Mouse (Mus musculus) olfactory bulb, adult 2 months (tissue): ENCODE measurements at regions not wholly inside any gene's neighbourhood (a gene's known extent, or its start where the extent isn't known, plus 50 kb on each side); places are given as distances from the start of the nearest gene placed in this dataset.
A peak's percentile ranks its signal among the peaks of the same experiment; 100 is the strongest.

Experiments
- H3K27ac ChIP-seq: fragments of 200-500 bp; 2 replicates; pipeline ENCODE4 v1.5.1; 2012; ENCODE audit warnings: low read depth, low read length; ENCODE audit not compliant: insufficient read depth
- H3K4me1 ChIP-seq: fragments of 200-500 bp; 2 replicates; pipeline ENCODE4 v1.6.1; 2012; ENCODE audit warnings: low read length; ENCODE audit not compliant: control insufficient read depth, insufficient read depth
- H3K4me3 ChIP-seq: fragments of 200-500 bp; 2 replicates; pipeline ENCODE4 v1.5.1; 2012; ENCODE audit warnings: mild to moderate bottlenecking, low read depth, low read length, moderate library complexity; ENCODE audit not compliant: insufficient read depth
- CTCF ChIP-seq: fragments of 200-500 bp; IDR thresholded peaks from 2 replicates; pipeline ENCODE4 v1.5.1; 2012; ENCODE audit warnings: low read depth, mild to moderate bottlenecking, low read length, moderate library complexity; ENCODE audit not compliant: insufficient read depth
- POLR2A ChIP-seq: fragments of 200-500 bp; IDR thresholded peaks from 2 replicates; pipeline ENCODE4 v1.6.1; 2012; ENCODE audit warnings: mild to moderate bottlenecking, low read depth, low read length, moderate library complexity; ENCODE audit not compliant: insufficient read depth
- WGBS: fragments of 180-500 bp; shearing (Covaris S2); methylation state at CpG from one replicate; pipeline ENCODE4 v1.1.7; 2018; 5-methylcytosine and 5-hydroxymethylcytosine counted together

DNA sequence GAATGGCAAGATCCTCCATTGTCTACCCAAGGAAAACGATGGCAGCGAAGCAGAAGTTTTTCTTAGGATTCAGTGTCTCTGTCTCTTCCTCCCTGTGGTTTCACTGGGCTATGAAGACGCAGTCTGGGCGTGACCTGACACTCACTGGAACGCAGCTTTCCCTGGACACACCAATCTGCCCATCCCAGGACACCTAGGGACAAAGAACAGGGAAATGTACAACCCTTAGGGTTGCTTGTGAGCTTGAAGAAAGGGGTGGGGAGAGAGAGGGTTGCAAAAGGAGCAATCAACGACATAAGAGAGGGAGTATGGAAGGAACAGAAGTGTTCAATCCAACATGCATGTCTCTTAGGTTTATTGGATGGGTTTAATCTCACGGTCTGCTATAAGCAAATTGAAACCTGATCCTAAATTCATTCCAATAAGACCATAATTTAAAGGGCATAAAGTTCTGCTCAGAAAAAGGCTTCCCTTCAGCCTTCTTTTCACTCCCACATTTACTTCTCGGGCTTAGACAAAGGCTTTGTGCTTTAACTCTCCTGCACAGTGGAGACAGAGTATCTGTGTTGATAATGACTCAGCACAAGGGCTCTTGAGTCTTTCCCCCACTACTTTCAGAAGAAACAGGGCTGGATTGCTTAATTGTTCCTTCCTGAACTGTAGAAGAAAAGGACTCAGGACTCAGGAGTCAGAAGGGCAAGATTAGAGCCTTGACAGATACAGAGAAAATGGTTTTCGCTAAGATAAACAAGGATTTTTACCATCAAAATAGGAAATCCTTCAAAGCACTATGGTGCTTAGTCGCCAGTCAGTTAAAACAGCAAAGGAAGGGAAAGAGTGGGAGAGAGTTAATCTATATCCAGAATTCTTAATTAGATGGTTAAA, 147.3 kb upstream of the Cited2 start:
- Histone ChIP-seq H3K4me1 (peaks cover 3% of the 10 kb centered on the region; the same call in 1 of the 2 replicates), H3K4me3 (no peak overlapping the region), H3K27ac (peak overlapping the region; percentile 56)
- TF ChIP-seq POLR2A (no peak), CTCF (no peak)
- 57% methylated on average over 10 of the region's 10 CpGs for WGBS

DNA sequence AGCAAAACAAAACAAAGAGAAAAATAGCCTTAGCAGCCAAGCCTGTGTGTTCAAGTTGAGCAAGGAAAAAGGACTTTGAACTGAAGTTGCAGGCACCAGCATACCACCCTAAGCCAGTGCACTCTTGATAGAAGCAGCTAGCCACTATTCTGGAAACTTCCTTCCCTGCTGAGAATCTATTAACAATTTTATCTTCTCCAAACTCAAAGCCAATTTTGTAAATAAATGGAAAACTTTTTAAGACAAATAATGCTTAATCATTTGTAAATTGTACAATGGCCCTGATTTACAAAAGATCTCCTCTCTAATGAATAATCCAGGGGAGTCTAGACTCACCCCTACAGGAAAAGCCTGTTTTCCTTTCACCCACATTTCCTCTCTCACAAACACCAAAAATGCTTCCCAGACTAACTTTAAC, 146.7 kb upstream of the Cited2 start:
- Histone ChIP-seq H3K4me1 (peaks cover 3% of the 10 kb centered on the region; the same call in 1 of the 2 replicates), H3K4me3 (no peak overlapping the region), H3K27ac (peak overlapping the region; percentile 56; the same call in 1 of the 2 replicates)
- TF ChIP-seq CTCF (no peak), POLR2A (no peak)

DNA sequence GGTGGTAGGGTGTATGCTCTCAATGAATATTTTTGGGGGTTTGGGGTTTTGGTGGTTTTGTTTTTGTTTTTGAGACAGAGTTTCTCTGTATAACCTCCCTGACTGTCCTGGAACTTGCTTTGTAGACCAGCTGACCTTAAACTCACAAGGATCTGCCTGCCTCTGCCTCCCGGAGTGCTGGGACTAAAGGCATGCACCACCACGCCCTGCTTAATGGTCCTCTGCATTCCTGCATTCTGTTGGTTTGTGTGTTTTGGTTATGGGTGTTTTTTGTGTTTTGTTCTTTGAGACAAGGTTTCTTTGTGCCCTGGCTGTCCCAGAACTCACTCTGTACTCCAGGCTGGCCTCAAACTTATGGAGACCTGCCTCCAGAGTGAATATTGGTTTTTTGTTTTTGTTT, 143.6 kb upstream of the Cited2 start:
- WGBS: 96% methylated on average over 2 of the region's 2 CpGs
- Histone ChIP-seq H3K27ac (no peak overlapping the region), H3K4me3 (no peak overlapping the region), H3K4me1 (peaks cover 3% of the 10 kb centered on the region; the same call in 1 of the 2 replicates)
- TF ChIP-seq CTCF (no peak), POLR2A (no peak)

DNA sequence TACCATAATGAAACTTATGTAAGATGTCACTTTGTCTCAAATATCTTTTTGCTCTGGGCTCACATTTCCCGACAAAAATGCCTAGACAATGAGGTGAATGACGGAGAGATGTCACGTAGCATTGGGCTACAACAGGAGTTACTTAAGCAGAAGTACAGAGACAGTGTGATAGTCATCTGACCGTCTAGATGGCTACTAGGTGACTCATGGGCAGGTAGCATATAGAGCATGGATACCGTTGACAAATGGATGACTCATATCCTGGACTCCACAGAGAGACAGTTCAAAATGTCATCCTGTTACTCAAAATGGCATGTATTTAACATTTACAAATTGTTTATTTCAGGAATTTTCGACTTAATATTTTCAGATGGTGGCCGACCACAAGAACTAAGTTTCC, 138.2 kb upstream of the Cited2 start:
- no peak overlapping the region for H3K27ac ChIP-seq
- 93% methylated on average over 7 of the region's 7 CpGs for WGBS
- H3K4me1 ChIP-seq: no peaks in the 10 kb centered on the region
- H3K4me3 ChIP-seq: no peak overlapping the region
- TF ChIP-seq CTCF (no peak), POLR2A (no peak)

DNA sequence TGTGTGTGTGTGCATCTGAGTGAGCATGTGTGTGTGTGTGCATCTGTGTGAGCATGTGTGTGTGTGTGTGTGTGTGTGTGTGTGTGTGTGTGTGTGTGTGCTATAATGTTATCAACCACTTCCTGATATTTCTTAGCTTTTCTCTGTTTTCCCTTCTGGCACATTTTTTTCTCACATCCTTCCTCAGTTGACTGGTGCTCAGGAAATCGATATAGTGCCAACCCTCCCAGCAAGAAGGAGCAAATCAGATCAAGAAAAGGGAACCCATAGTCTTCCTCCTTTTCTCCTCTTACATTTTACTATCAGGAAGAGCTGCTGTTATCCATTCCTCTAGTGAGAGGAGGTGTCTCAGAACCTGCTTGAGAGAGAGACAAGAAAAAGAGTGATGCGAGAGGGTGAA, 136.1 kb upstream of the Cited2 start:
- Histone ChIP-seq H3K4me1 (no peaks in the 10 kb centered on the region), H3K4me3 (no peak overlapping the region), H3K27ac (no peak overlapping the region)
- 93% methylated on average over 2 of the region's 2 CpGs for WGBS
- TF ChIP-seq POLR2A: no peak

DNA sequence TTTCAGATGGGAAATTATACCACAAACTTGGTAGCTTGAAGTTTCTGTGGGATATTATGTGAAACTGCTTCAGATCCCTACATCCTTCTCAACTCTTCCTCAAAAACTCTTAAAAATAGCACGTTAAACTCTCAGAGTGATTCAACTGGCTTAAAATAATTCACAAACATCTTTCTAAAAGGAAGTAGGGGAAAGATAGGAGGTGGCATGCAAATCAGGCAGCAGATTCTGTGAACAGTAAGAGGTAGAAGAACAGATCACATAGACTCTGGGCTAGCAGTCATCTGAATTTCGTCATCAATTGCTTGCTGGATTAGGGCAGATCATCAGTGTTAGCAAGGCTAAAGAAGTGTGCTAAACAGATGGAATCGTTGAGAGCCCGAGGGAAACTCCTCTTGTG, 133.9 kb upstream of the Cited2 start:
- TF ChIP-seq CTCF (no peak), POLR2A (no peak)
- H3K4me3 ChIP-seq: no peak overlapping the region
- H3K27ac ChIP-seq: no peak overlapping the region
- no peaks in the 10 kb centered on the region for H3K4me1 ChIP-seq
- WGBS: 65% methylated on average over 4 of the region's 4 CpGs

DNA sequence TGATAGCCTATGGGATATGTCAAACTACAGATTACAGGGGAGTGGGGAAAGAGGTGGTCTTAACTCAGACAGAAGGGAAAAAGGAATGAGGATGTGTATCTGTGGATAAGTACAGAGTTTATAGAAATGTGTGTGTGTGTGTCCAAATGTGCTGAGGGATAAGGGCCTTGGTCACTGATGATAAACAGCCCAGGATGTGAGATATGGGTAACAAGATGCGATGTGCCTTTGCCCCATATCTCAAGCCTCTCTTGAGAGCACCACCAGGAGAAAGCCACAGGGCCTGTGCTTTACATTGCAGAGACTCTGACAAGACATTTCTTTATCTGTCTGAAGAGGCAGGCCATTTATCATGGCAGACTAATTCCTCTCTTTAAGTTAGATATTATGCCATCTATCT, 132.8 kb upstream of the Cited2 start:
- no peaks in the 10 kb centered on the region for H3K4me1 ChIP-seq
- no peak overlapping the region for H3K4me3 ChIP-seq
- 100% methylated on average over 1 of the region's 1 CpGs for WGBS
- no peak for TF ChIP-seq POLR2A
- no peak for TF ChIP-seq CTCF
- H3K27ac ChIP-seq: no peak overlapping the region

DNA sequence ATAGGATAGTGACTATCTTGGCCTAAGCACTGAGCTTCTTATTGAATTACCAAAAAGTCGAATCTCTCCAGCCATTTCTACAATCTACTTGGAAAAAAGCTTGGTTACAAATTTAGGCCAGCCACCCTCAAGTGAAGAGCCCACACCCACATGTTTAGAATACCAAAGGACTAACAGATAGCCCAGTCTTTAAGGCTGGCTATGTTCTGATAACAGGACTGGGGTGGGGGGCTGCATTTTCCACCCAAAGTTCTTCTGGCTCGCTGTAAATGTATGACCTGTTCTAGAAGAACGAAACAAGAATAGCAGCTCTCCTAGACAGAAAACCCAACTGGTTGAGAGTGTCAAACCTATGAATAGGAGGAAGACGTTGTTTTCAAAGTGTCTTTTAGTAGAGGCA, 130.6 kb upstream of the Cited2 start:
- no peak overlapping the region for H3K27ac ChIP-seq
- 91% methylated on average over 4 of the region's 4 CpGs for WGBS
- no peak overlapping the region for H3K4me3 ChIP-seq
- H3K4me1 ChIP-seq: no peaks in the 10 kb centered on the region
- TF ChIP-seq CTCF (no peak), POLR2A (no peak)

DNA sequence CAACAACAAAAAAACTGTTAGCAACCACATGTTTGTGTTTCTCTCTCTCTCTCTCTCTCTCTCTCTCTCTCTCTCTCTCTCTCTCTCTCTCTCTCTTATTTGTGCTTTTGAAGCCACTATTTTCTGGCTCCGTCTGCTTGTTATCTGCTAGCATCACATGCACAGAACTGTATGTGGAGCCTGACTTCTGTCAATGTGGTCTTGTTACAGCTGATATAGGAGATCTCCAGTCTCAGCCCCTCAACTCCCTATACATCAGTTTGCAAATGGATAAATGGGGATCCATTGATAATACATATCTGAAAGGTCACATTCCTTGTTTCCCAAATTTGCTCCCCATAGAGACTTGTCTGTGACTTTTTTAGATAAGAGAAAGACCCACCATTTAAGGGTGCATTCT, 126.9 kb upstream of the Cited2 start:
- Histone ChIP-seq H3K4me3 (no peak overlapping the region), H3K4me1 (no peaks in the 10 kb centered on the region), H3K27ac (no peak overlapping the region)
- TF ChIP-seq POLR2A (no peak), CTCF (no peak)
- 89% methylated on average over 1 of the region's 1 CpGs for WGBS
